Mouse (Mus musculus): ENCODE measurements at regions not wholly inside any gene's neighbourhood (a gene's known extent, or its start where the extent isn't known, plus 50 kb on each side); places are given as distances from the start of the nearest gene placed in this dataset.

GRCm38 (mm10) chr7:59080109-59080508, 148.4 kb upstream of the Ube3a start:
- Histone ChIP-seq H3K36me3 (ENCODE audit: control insufficient read depth, insufficient read depth, low read length) (no peaks in the 10 kb centered on the region), H3K9me3 (ENCODE audit: control insufficient read depth, low read length) (peaks cover 4% of the 10 kb centered on the region; the same call in 1 of the 2 replicates), H3K27ac (ENCODE audit: low read depth, low read length) (no peak overlapping the region), H3K9ac (ENCODE audit: low read depth, low read length) (no peak overlapping the region), H3K27me3 (replicated peaks; ENCODE audit: control insufficient read depth, insufficient read depth, low read length) (no peaks in the 10 kb centered on the region), H3K4me3 (ENCODE audit: low read length) (no peak overlapping the region), H3K4me1 (ENCODE audit: control insufficient read depth, insufficient read depth, low read depth, low read length) (no peaks in the 10 kb centered on the region), H3K4me2 (ENCODE audit: low read length) (no peak overlapping the region)
- 45% methylated on average over 7 of the region's 7 CpGs for WGBS
- ATAC-seq: peak; percentile 82

Measured in hindbrain, embryonic 16.5 days (tissue).